Mouse (Mus musculus) midbrain, embryonic 16.5 days (tissue): Measurements from ENCODE around the gene Mras. TPM values are rescaled to one million over a fixed set of nuclear protein-coding genes. Genes with fewer than 3 reads are reported as not detected.

Experiments used
- ATAC-seq: fragments of 200-750 bp; cut with Nextera tagmentation; 2 replicates; pipeline ENCODE4 v1.8.0; 2017; ENCODE audit warnings: moderate TSS enrichment
- H3K27ac ChIP-seq: fragments of 300-500 bp; sonication (generic); 2 replicates; pipeline ENCODE4 v1.5.1; 2014; ENCODE audit warnings: mild to moderate bottlenecking, low read length, mixed read lengths
- H3K27me3 ChIP-seq: fragments of 300-500 bp; sonication (generic); 2 replicates; pipeline ENCODE4 v1.6.1; 2014; ENCODE audit warnings: low read depth, low read length, mixed read lengths; ENCODE audit not compliant: control insufficient read depth, insufficient read depth
- H3K36me3 ChIP-seq: fragments of 300-500 bp; sonication (generic); 2 replicates; pipeline ENCODE4 v1.6.1; 2014; ENCODE audit warnings: mild to moderate bottlenecking, low read length, moderate library complexity, mixed read lengths; ENCODE audit not compliant: control insufficient read depth, insufficient read depth
- H3K4me1 ChIP-seq: fragments of 300-500 bp; sonication (generic); 2 replicates; pipeline ENCODE4 v1.6.1; 2014; ENCODE audit warnings: mild to moderate bottlenecking, low read length, mixed read lengths; ENCODE audit not compliant: control insufficient read depth, insufficient read depth
- H3K4me2 ChIP-seq: fragments of 300-500 bp; sonication (generic); 2 replicates; pipeline ENCODE4 v1.6.1; 2014; ENCODE audit warnings: mild to moderate bottlenecking, low read length, mixed read lengths
- H3K4me3 ChIP-seq: fragments of 300-500 bp; sonication (generic); 2 replicates; pipeline ENCODE4 v1.5.1; 2014; ENCODE audit warnings: low read depth, mild to moderate bottlenecking, low read length, moderate library complexity, mixed read lengths
- H3K9ac ChIP-seq: fragments of 300-500 bp; sonication (generic); 2 replicates; pipeline ENCODE4 v1.6.1; 2014; ENCODE audit warnings: low read depth, low read length, mixed read lengths
- H3K9me3 ChIP-seq: fragments of 300-500 bp; sonication (generic); replicated peaks from 2 replicates; pipeline ENCODE4 v1.6.1; 2014; ENCODE audit warnings: mild to moderate bottlenecking, low read length, mixed read lengths; ENCODE audit not compliant: control insufficient read depth, poor library complexity, severe bottlenecking
- WGBS: fragments of 180-500 bp; shearing (Covaris S2); extraction: QIAGEN DNeasy Blood & Tissue Kit; methylation state at CpG from one replicate; pipeline ENCODE4 v1.1.7; 2014; 5-methylcytosine and 5-hydroxymethylcytosine counted together
- polyA plus RNA-seq: library from polyadenylated mRNA; unstranded; fragments of >200 nt; fragmentation: Nextera tagmentation; extraction: Ambion mirVana; gene quantifications from 2 replicates; pipeline ENCODE4 v1.2.1, GENCODE M21; 2015

Mras gene
- polyA plus RNA-seq, 1 experiment from 2014 or later: 51.2 TPM

GRCm38 (mm10) chr9:99340126-99340525, 97.1 kb downstream of the Mras start:
- Histone ChIP-seq H3K4me1 (peaks cover 4% of the 10 kb centered on the region; the same call in 1 of the 2 replicates), H3K9ac (no peak overlapping the region), H3K27ac (no peak overlapping the region), H3K4me3 (no peak overlapping the region), H3K36me3 (no peaks in the 10 kb centered on the region), H3K4me2 (no peak overlapping the region), H3K9me3 (no peaks in the 10 kb centered on the region), H3K27me3 (no peaks in the 10 kb centered on the region)
- WGBS: 70% methylated on average over 12 of the region's 12 CpGs
- no peak for ATAC-seq

DNA sequence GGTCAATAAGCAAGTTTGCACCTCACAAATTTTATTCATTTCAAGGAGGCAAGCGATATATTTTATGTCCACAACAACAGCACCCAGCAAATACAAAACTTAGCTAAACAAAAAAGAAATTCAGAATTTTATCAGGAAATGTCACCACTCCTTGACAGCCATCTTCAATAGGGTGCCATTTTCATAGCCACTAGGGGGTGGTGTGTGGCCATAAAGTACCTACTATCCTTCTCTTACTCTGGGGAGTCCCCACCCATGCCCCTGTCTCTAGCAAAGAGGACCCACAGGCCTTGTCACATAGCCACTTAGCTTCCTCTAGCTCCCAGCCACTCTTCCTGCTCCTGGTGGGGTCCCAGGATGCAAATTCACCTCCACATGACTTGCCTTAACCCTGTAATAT, 98.0 kb downstream of the Mras start:
- Histone ChIP-seq H3K4me3 (no peak overlapping the region), H3K36me3 (no peaks in the 10 kb centered on the region), H3K27me3 (no peaks in the 10 kb centered on the region), H3K9me3 (no peaks in the 10 kb centered on the region), H3K27ac (no peak overlapping the region), H3K9ac (no peak overlapping the region), H3K4me1 (no peaks in the 10 kb centered on the region), H3K4me2 (no peak overlapping the region)
- ATAC-seq: no peak
- 94% methylated on average over 1 of the region's 1 CpGs for WGBS

- H3K27me3 ChIP-seq: no peaks in the 10 kb centered on the region
- ATAC-seq: no peak
- WGBS: 100% methylated on average over 1 of the region's 1 CpGs
- H3K27ac ChIP-seq: no peak overlapping the region
- H3K4me3 ChIP-seq: no peak overlapping the region
- no peak overlapping the region for H3K4me2 ChIP-seq
- H3K9me3 ChIP-seq: no peaks in the 10 kb centered on the region
- no peaks in the 10 kb centered on the region for H3K4me1 ChIP-seq
- no peaks in the 10 kb centered on the region for H3K36me3 ChIP-seq
- no peak overlapping the region for H3K9ac ChIP-seq
Measured at GRCm38 (mm10) chr9:99338293-99338692, 98.9 kb downstream of the Mras start.

DNA sequence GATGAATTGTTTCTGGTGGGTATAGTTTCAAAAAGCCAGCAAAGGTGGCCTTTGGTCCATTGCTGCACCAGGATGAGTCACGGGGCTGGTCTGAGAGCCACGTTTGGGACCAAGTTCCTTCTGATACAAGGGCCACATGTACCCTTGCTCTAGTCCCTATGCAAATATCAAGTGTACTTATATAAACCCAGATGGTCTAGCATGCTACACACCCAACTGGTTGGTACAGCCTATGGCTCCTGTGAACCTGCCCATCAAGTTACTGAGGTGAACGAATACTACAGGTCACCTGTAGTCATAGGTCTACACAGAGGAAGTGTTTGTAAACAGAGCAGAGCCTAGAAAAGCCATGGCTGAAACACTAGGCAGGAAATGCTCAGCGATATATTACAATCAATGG, 100.6 kb downstream of the Mras start:
- no peak overlapping the region for H3K4me3 ChIP-seq
- no peak overlapping the region for H3K27ac ChIP-seq
- ATAC-seq: no peak
- H3K9ac ChIP-seq: no peak overlapping the region
- no peaks in the 10 kb centered on the region for H3K9me3 ChIP-seq
- no peaks in the 10 kb centered on the region for H3K27me3 ChIP-seq
- no peaks in the 10 kb centered on the region for H3K4me1 ChIP-seq
- 90% methylated on average over 4 of the region's 4 CpGs for WGBS
- no peak overlapping the region for H3K4me2 ChIP-seq
- no peaks in the 10 kb centered on the region for H3K36me3 ChIP-seq

Other genes starting within 250 kb of the Mras start
- not detected in 2 replicates for gene Faiml, start 200.1 kb downstream of the Mras start, polyA plus RNA-seq
- 56.0 and 64.1 TPM in 2 replicates for gene Cep70, start 194.0 kb downstream of the Mras start, polyA plus RNA-seq
- 0.78 and 0.99 TPM in 2 replicates for gene Esyt3, start 78.8 kb downstream of the Mras start, polyA plus RNA-seq
- gene Nme9, start 14.1 kb upstream of the Mras start, polyA plus RNA-seq: 1.3 and 1.4 TPM in 2 replicates
- gene Armc8, start 131.5 kb upstream of the Mras start, polyA plus RNA-seq: 83.5 and 87.2 TPM in 2 replicates
- gene Dbr1, start 138.4 kb upstream of the Mras start, polyA plus RNA-seq: 25.3 and 25.6 TPM in 2 replicates
- not detected in 2 replicates for gene A4gnt, start 175.1 kb upstream of the Mras start, polyA plus RNA-seq
- gene Dzip1l, start 192.1 kb upstream of the Mras start, polyA plus RNA-seq: 7.7 and 8.8 TPM in 2 replicates